Mouse (Mus musculus) forebrain, postnatal 0 days (tissue): ENCODE data around the gene Acbd3. TPM values are rescaled to one million over a fixed set of nuclear protein-coding genes. Genes with fewer than 3 reads are reported as not detected.
A peak's percentile ranks its signal among the peaks of the same experiment; 100 is the strongest.

ENCODE experiments used
- ATAC-seq: fragments of 200-750 bp; cut with Nextera tagmentation; 2 replicates; pipeline ENCODE4 v1.8.0; 2017; ENCODE audit warnings: mild to moderate bottlenecking, moderate library complexity
- DNase-seq: peaks from one replicate; pipeline ENCODE4 v3.0.0-alpha.2; 2015
- H3K27ac ChIP-seq: fragments of 300-500 bp; sonication (generic); 2 replicates; pipeline ENCODE4 v1.5.1; 2014; ENCODE audit warnings: low read depth, mild to moderate bottlenecking, antibody characterized with exemption, low read length, moderate library complexity, mixed read lengths
- H3K27me3 ChIP-seq: fragments of 300-500 bp; sonication (generic); 2 replicates; pipeline ENCODE4 v1.6.1; 2014; ENCODE audit warnings: mild to moderate bottlenecking, low read length, mixed read lengths; ENCODE audit not compliant: insufficient read depth
- H3K36me3 ChIP-seq: fragments of 300-500 bp; sonication (generic); 2 replicates; pipeline ENCODE4 v1.6.1; 2014; ENCODE audit warnings: mild to moderate bottlenecking, moderate library complexity; ENCODE audit not compliant: insufficient read depth
- H3K4me1 ChIP-seq: fragments of 300-500 bp; sonication (generic); 2 replicates; pipeline ENCODE4 v1.6.1; 2014; ENCODE audit warnings: antibody characterized with exemption; ENCODE audit not compliant: insufficient read depth
- H3K4me2 ChIP-seq: fragments of 300-500 bp; sonication (generic); 2 replicates; pipeline ENCODE4 v1.6.1; 2014; ENCODE audit warnings: low read depth, mild to moderate bottlenecking, moderate library complexity
- H3K4me3 ChIP-seq: fragments of 300-500 bp; sonication (generic); 2 replicates; pipeline ENCODE4 v1.5.1; 2014; ENCODE audit warnings: low read depth, low read length, mixed read lengths
- H3K9ac ChIP-seq: fragments of 300-500 bp; sonication (generic); 2 replicates; pipeline ENCODE4 v1.6.1; 2014; ENCODE audit warnings: mild to moderate bottlenecking
- H3K9me3 ChIP-seq: fragments of 300-500 bp; sonication (generic); 2 replicates; pipeline ENCODE4 v1.6.1; 2016; ENCODE audit warnings: low read length
- CTCF ChIP-seq: sonication (generic); IDR thresholded peaks from 2 replicates; pipeline ENCODE4 v1.5.1; 2016; ENCODE audit warnings: antibody characterized with exemption, control low read depth, low read depth
- WGBS: fragments of 180-500 bp; shearing (Covaris S2); extraction: QIAGEN DNeasy Blood & Tissue Kit; methylation state at CpG from one replicate; pipeline ENCODE4 v1.1.7; 2014; 5-methylcytosine and 5-hydroxymethylcytosine counted together
- polyA plus RNA-seq: library from polyadenylated mRNA; unstranded; fragments of >200 nt; fragmentation: Nextera tagmentation; extraction: Ambion mirVana; gene quantifications from 2 replicates; pipeline ENCODE4 v1.2.1, GENCODE M21; 2015
- total RNA-seq: library from RNA; depleted of rRNA; stranded (reverse); fragments of >200 nt; gene quantifications from 2 replicates; pipeline ENCODE4 v1.2.3, GENCODE M21; 2014

Acbd3 gene
- total and polyA plus RNA-seq, 2 experiments from 2014 or later = 16.1 to 37.6 TPM

GRCm38 (mm10) chr1:180775849-180776493, 50.1 kb downstream of the Acbd3 start:
- no peak overlapping the region for H3K4me3 ChIP-seq
- no peak for DNase-seq
- no peak for TF ChIP-seq CTCF
- H3K27me3 ChIP-seq = no peaks in the 10 kb centered on the region
- H3K36me3 ChIP-seq = no peaks in the 10 kb centered on the region
- H3K4me2 ChIP-seq = no peak overlapping the region
- WGBS = 40% methylated on average over 6 of the region's 6 CpGs
- no peak overlapping the region for H3K9ac ChIP-seq
- no peak for ATAC-seq
- no peaks in the 10 kb centered on the region for H3K9me3 ChIP-seq
- 0 out of 2 replicates have a peak, but pooled peaks cover 5% of the 10 kb centered on the region for H3K4me1 ChIP-seq
- no peak overlapping the region for H3K27ac ChIP-seq

GRCm38 (mm10) chr1:180776494-180776893, 50.7 kb downstream of the Acbd3 start:
- WGBS = 81% methylated on average over 6 of the region's 6 CpGs
- no peak for ATAC-seq
- no peak overlapping the region for H3K27ac ChIP-seq
- 0 out of 2 replicates have a peak, but pooled peaks cover 5% of the 10 kb centered on the region for H3K4me1 ChIP-seq
- no peak overlapping the region for H3K4me3 ChIP-seq
- no peak overlapping the region for H3K4me2 ChIP-seq
- no peaks in the 10 kb centered on the region for H3K9me3 ChIP-seq
- H3K36me3 ChIP-seq = no peaks in the 10 kb centered on the region
- no peak overlapping the region for H3K9ac ChIP-seq
- no peaks in the 10 kb centered on the region for H3K27me3 ChIP-seq
- DNase-seq = no peak
- no peak for TF ChIP-seq CTCF

- H3K27ac ChIP-seq = peak overlapping the region; percentile 76
- H3K4me2 ChIP-seq = peak overlapping the region; percentile 84
- no peak for DNase-seq
- H3K4me1 ChIP-seq = 0 out of 2 replicates have a peak, but pooled peaks cover 5% of the 10 kb centered on the region
- peak overlapping the region; percentile 60 for H3K4me3 ChIP-seq
- no peaks in the 10 kb centered on the region for H3K36me3 ChIP-seq
- H3K27me3 ChIP-seq = no peaks in the 10 kb centered on the region
- ATAC-seq = peak; percentile 45
- peak overlapping the region; percentile 79 for H3K9ac ChIP-seq
- WGBS = 6% methylated on average over 10 of the region's 10 CpGs
- TF ChIP-seq CTCF = no peak
- H3K9me3 ChIP-seq = no peaks in the 10 kb centered on the region
These were observed 51.4 kb downstream of the Acbd3 start for GRCm38 (mm10) chr1:180777289-180777659.

GRCm38 (mm10) chr1:180777660-180778402, 52.0 kb downstream of the Acbd3 start:
- DNase-seq (peak; percentile 89), ATAC-seq (peak; percentile 95)
- peak; percentile 77 for TF ChIP-seq CTCF
- Histone ChIP-seq H3K4me1 (0 out of 2 replicates have a peak, but pooled peaks cover 5% of the 10 kb centered on the region), H3K9ac (peak overlapping the region; percentile 79), H3K4me2 (peak overlapping the region; percentile 84), H3K9me3 (no peaks in the 10 kb centered on the region), H3K4me3 (peak overlapping the region; percentile 60), H3K36me3 (no peaks in the 10 kb centered on the region), H3K27me3 (no peaks in the 10 kb centered on the region), H3K27ac (peak overlapping the region; percentile 76)
- under 1% methylated on average over 56 of the region's 56 CpGs for WGBS

GRCm38 (mm10) chr1:180778403-180778754, 52.5 kb downstream of the Acbd3 start:
- peak; percentile 4; the same call in 1 of the 2 replicates for ATAC-seq
- under 1% methylated on average over 13 of the region's 13 CpGs for WGBS
- TF ChIP-seq CTCF = no peak
- H3K4me1 ChIP-seq = 0 out of 2 replicates have a peak, but pooled peaks cover 5% of the 10 kb centered on the region
- peak overlapping the region; percentile 84 for H3K4me2 ChIP-seq
- peak overlapping the region; percentile 60 for H3K4me3 ChIP-seq
- no peaks in the 10 kb centered on the region for H3K9me3 ChIP-seq
- no peaks in the 10 kb centered on the region for H3K36me3 ChIP-seq
- H3K27me3 ChIP-seq = no peaks in the 10 kb centered on the region
- H3K9ac ChIP-seq = peak overlapping the region; percentile 79
- no peak for DNase-seq
- H3K27ac ChIP-seq = peak overlapping the region; percentile 76; the same call in 1 of the 2 replicates

- H3K4me3 ChIP-seq = no peak overlapping the region
- 85% methylated on average over 10 of the region's 10 CpGs for WGBS
These were observed 53.1 kb downstream of the Acbd3 start for GRCm38 (mm10) chr1:180778941-180779340.

GRCm38 (mm10) chr1:180780291-180780690, 54.4 kb downstream of the Acbd3 start:
- Histone ChIP-seq H3K9ac (no peak overlapping the region), H3K36me3 (no peaks in the 10 kb centered on the region), H3K4me2 (no peak overlapping the region), H3K27me3 (no peaks in the 10 kb centered on the region), H3K4me1 (0 out of 2 replicates have a peak, but pooled peaks cover 5% of the 10 kb centered on the region), H3K27ac (no peak overlapping the region), H3K4me3 (no peak overlapping the region), H3K9me3 (no peaks in the 10 kb centered on the region)
- DNase-seq (no peak), ATAC-seq (no peak)
- 88% methylated on average over 8 of the region's 8 CpGs for WGBS
- TF ChIP-seq CTCF = no peak

More at GRCm38 (mm10) chr1:180778941-180779340, 53.1 kb downstream of the Acbd3 start:
- no peak for DNase-seq
- Histone ChIP-seq H3K4me2 (no peak overlapping the region), H3K36me3 (no peaks in the 10 kb centered on the region), H3K27ac (no peak overlapping the region), H3K9me3 (no peaks in the 10 kb centered on the region), H3K27me3 (no peaks in the 10 kb centered on the region), H3K4me1 (0 out of 2 replicates have a peak, but pooled peaks cover 5% of the 10 kb centered on the region), H3K9ac (no peak overlapping the region)
- no peak for ATAC-seq
- TF ChIP-seq CTCF = no peak
